Mouse (Mus musculus): ENCODE measurements around the gene Gbp9. TPM values are rescaled to one million over a fixed set of nuclear protein-coding genes. Genes with fewer than 3 reads are reported as not detected.
"Not testable (repeated sequence)": the region's sequence is repeated elsewhere in the genome, so short reads cannot be mapped to it uniquely, and the experiment has no call there.

The Gbp9 gene
- total and polyA plus RNA-seq, 2 experiments from 2014 or later = 1.5 to 1.8 TPM

GRCm38 (mm10) chr5:105138906-105139305 lies 433 bp downstream of the Gbp9 start:
- ATAC-seq (ENCODE audit: low FRiP score) = no peak

DNA sequence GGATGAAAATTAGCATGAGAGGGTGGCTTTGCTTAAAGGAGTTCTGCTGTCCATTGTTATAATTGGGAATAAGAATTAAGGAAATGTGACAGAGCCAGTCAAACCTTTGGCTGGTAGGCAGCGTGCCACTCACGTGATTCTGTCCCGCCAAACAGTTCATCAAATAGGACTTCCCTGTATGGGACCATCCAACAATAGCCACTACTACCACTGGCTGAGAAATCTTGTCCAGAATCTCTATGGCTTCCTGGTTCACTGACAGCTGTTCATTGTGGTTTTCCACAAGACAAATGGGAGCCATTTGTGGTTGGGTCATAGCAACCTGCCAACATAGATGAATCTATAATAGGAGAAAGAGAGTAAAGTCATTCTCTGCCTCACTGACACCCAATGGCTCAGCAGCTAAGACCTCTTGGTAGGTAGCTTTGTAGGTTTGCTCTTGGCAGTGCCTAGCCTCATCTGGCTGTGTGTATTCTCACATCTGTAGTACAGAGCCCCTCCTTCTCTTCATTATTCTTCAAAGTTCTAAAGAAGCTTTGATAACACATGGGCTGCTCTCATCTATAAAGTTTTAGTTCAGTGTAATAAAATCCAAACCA lies 2.5 kb downstream of the Gbp9 start:
- H3K36me3 ChIP-seq (ENCODE audit: insufficient read depth, low read length); ATAC-seq (ENCODE audit: low FRiP score); DNase-seq (ENCODE audit: low spot score); H3K9me3 ChIP-seq (ENCODE audit: low read length); H3K27me3 ChIP-seq (ENCODE audit: insufficient read depth, low read length); H3K27ac ChIP-seq (ENCODE audit: low read depth, low read length); H3K4me2 ChIP-seq (ENCODE audit: low read depth, low read length, poor library complexity, severe bottlenecking); H3K9ac ChIP-seq (replicated peaks; ENCODE audit: low read length, poor library complexity, severe bottlenecking); H3K4me1 ChIP-seq (ENCODE audit: insufficient read depth, low read length); H3K4me3 ChIP-seq (ENCODE audit: low read depth, low read length): not testable (repeated sequence)
- 72% methylated on average over 3 of the region's 3 CpGs for WGBS

More at GRCm38 (mm10) chr5:105138906-105139305, 433 bp downstream of the Gbp9 start:
- Histone ChIP-seq H3K9me3 (ENCODE audit: low read length) (no peaks in the 10 kb centered on the region), H3K4me3 (ENCODE audit: low read depth, low read length) (no peak overlapping the region), H3K4me2 (ENCODE audit: low read depth, low read length, poor library complexity, severe bottlenecking) (no peak overlapping the region), H3K27me3 (ENCODE audit: insufficient read depth, low read length) (no peaks in the 10 kb centered on the region), H3K4me1 (ENCODE audit: insufficient read depth, low read length) (no peaks in the 10 kb centered on the region), H3K9ac (replicated peaks; ENCODE audit: low read length, poor library complexity, severe bottlenecking) (no peak overlapping the region), H3K36me3 (ENCODE audit: insufficient read depth, low read length) (no peaks in the 10 kb centered on the region), H3K27ac (ENCODE audit: low read depth, low read length) (no peak overlapping the region)
- DNase-seq (ENCODE audit: low spot score) = no peak
- WGBS = 80% methylated on average over 1 of the region's 1 CpGs
- no peak for TF ChIP-seq CTCF (IDR thresholded peaks at IDR 0.05)

GRCm38 (mm10) chr5:105121731-105122130 lies 17.6 kb downstream of the Gbp9 start:
- 84% methylated on average over 6 of the region's 6 CpGs for WGBS
- ATAC-seq (ENCODE audit: low FRiP score); DNase-seq (ENCODE audit: low spot score); H3K4me3 ChIP-seq (ENCODE audit: low read depth, low read length); H3K9ac ChIP-seq (replicated peaks; ENCODE audit: low read length, poor library complexity, severe bottlenecking); H3K4me2 ChIP-seq (ENCODE audit: low read depth, low read length, poor library complexity, severe bottlenecking); H3K27me3 ChIP-seq (ENCODE audit: insufficient read depth, low read length); H3K4me1 ChIP-seq (ENCODE audit: insufficient read depth, low read length); H3K36me3 ChIP-seq (ENCODE audit: insufficient read depth, low read length); H3K27ac ChIP-seq (ENCODE audit: low read depth, low read length); H3K9me3 ChIP-seq (ENCODE audit: low read length): not testable (repeated sequence)

GRCm38 (mm10) chr5:105115740-105116139 lies 23.6 kb downstream of the Gbp9 start:
- Histone ChIP-seq H3K27ac (ENCODE audit: low read depth, low read length) (no peak overlapping the region), H3K4me3 (ENCODE audit: low read depth, low read length) (no peak overlapping the region), H3K36me3 (ENCODE audit: insufficient read depth, low read length) (no peaks in the 10 kb centered on the region), H3K9me3 (ENCODE audit: low read length) (no peaks in the 10 kb centered on the region), H3K4me2 (ENCODE audit: low read depth, low read length, poor library complexity, severe bottlenecking) (no peak overlapping the region), H3K9ac (replicated peaks; ENCODE audit: low read length, poor library complexity, severe bottlenecking) (no peak overlapping the region), H3K27me3 (ENCODE audit: insufficient read depth, low read length) (no peaks in the 10 kb centered on the region), H3K4me1 (ENCODE audit: insufficient read depth, low read length) (no peaks in the 10 kb centered on the region)
- ATAC-seq (ENCODE audit: low FRiP score) (no peak), DNase-seq (ENCODE audit: low spot score) (no peak)
- 85% methylated on average over 2 of the region's 2 CpGs for WGBS
- no peak for TF ChIP-seq CTCF (IDR thresholded peaks at IDR 0.05)

DNA sequence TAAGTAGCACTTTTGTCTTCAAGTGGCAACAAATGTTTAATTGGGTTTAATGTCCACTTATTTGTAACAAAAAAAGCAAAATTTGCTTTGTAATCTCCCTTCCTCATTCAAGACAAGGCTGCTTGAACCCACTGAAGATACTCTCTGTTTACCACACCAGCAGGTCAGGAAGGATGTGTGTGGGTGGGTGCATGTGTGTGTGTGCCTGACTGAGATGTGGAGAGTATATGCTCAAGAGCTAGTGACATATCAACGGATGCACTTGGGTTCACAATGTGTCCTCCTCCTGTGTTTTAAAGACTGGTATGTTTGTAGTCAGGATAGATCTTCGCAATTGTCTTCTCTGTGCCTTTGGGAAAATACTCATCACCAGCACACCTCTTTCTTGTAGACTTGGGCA lies 24.6 kb downstream of the Gbp9 start:
- H3K27me3 ChIP-seq (ENCODE audit: insufficient read depth, low read length) = no peaks in the 10 kb centered on the region
- no peak overlapping the region for H3K4me2 ChIP-seq (ENCODE audit: low read depth, low read length, poor library complexity, severe bottlenecking)
- ATAC-seq (ENCODE audit: low FRiP score) (no peak), DNase-seq (ENCODE audit: low spot score) (no peak)
- H3K4me3 ChIP-seq (ENCODE audit: low read depth, low read length) = no peak overlapping the region
- H3K4me1 ChIP-seq (ENCODE audit: insufficient read depth, low read length) = no peaks in the 10 kb centered on the region
- no peak overlapping the region for H3K9ac ChIP-seq (replicated peaks; ENCODE audit: low read length, poor library complexity, severe bottlenecking)
- H3K27ac ChIP-seq (ENCODE audit: low read depth, low read length) = no peak overlapping the region
- no peak for TF ChIP-seq CTCF (IDR thresholded peaks at IDR 0.05)
- no peaks in the 10 kb centered on the region for H3K9me3 ChIP-seq (ENCODE audit: low read length)
- WGBS = 89% methylated on average over 2 of the region's 2 CpGs
- H3K36me3 ChIP-seq (ENCODE audit: insufficient read depth, low read length) = no peaks in the 10 kb centered on the region

DNA sequence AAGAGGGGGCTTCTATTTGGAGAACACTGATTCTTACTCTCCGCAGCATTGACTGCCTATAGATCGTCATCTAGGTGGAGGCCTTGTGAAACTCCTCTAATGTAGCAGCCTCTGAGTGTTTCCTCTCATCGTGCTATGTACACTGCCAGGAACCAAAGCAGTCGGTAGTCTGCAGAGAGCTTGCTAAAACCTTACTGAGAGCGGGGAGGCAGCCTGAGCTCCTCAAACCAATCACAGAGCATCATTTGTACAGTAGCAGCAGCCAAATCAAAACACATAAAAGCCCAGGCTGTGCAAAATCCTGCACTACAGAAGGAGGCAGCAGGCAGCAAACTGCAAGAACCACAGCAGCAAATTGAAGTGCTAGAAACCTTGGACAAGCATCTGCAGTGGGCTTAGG lies 25.7 kb downstream of the Gbp9 start:
- ATAC-seq (ENCODE audit: low FRiP score) = no peak
- Histone ChIP-seq H3K4me2 (ENCODE audit: low read depth, low read length, poor library complexity, severe bottlenecking) (no peak overlapping the region), H3K4me1 (ENCODE audit: insufficient read depth, low read length) (no peaks in the 10 kb centered on the region), H3K9me3 (ENCODE audit: low read length) (no peaks in the 10 kb centered on the region), H3K4me3 (ENCODE audit: low read depth, low read length) (no peak overlapping the region), H3K9ac (replicated peaks; ENCODE audit: low read length, poor library complexity, severe bottlenecking) (no peak overlapping the region), H3K27ac (ENCODE audit: low read depth, low read length) (no peak overlapping the region), H3K36me3 (ENCODE audit: insufficient read depth, low read length) (no peaks in the 10 kb centered on the region), H3K27me3 (ENCODE audit: insufficient read depth, low read length) (no peaks in the 10 kb centered on the region)
- DNase-seq (ENCODE audit: low spot score) = no peak
- WGBS = 88% methylated on average over 5 of the region's 5 CpGs
- no peak for TF ChIP-seq CTCF (IDR thresholded peaks at IDR 0.05)

DNA sequence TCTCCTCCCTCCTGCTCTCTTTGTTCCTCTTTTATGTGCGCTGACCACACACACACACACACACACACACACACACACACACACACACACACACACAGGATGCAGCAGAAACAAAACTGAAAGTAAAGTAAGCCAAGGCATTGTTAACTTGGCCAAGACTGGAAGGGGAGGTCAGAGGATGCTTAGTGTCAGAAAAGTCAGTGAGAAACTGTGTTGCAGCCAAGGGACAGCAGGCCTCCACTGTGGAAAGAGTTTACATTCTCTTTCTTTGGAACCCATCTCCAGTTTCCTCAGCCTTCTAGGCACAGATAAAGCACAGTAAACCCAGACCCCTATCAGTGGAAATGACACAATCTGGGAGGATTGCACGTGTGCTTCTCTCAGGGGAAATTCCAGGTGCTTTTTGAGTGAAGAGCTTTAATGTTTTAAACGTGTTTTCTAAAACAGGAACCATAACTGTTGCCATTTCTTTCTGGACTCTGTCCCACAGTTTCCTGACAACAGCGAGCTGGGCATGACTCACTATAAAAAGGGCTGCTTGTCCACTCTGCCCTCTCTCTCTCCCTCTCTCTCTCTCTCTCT lies 29.0 kb downstream of the Gbp9 start:
- not testable (repeated sequence) for H3K27ac ChIP-seq (ENCODE audit: low read depth, low read length); H3K4me3 ChIP-seq (ENCODE audit: low read depth, low read length); H3K27me3 ChIP-seq (ENCODE audit: insufficient read depth, low read length); ATAC-seq (ENCODE audit: low FRiP score); H3K9me3 ChIP-seq (ENCODE audit: low read length); H3K9ac ChIP-seq (replicated peaks; ENCODE audit: low read length, poor library complexity, severe bottlenecking); DNase-seq (ENCODE audit: low spot score); H3K4me2 ChIP-seq (ENCODE audit: low read depth, low read length, poor library complexity, severe bottlenecking); H3K36me3 ChIP-seq (ENCODE audit: insufficient read depth, low read length); H3K4me1 ChIP-seq (ENCODE audit: insufficient read depth, low read length)
- 13% methylated on average over 4 of the region's 4 CpGs for WGBS

GRCm38 (mm10) chr5:105109775-105110174 lies 29.6 kb downstream of the Gbp9 start:
- not testable (repeated sequence) for H3K27me3 ChIP-seq (ENCODE audit: insufficient read depth, low read length); H3K9me3 ChIP-seq (ENCODE audit: low read length); ATAC-seq (ENCODE audit: low FRiP score); H3K4me2 ChIP-seq (ENCODE audit: low read depth, low read length, poor library complexity, severe bottlenecking); DNase-seq (ENCODE audit: low spot score); H3K36me3 ChIP-seq (ENCODE audit: insufficient read depth, low read length); H3K4me1 ChIP-seq (ENCODE audit: insufficient read depth, low read length); H3K4me3 ChIP-seq (ENCODE audit: low read depth, low read length); H3K27ac ChIP-seq (ENCODE audit: low read depth, low read length); H3K9ac ChIP-seq (replicated peaks; ENCODE audit: low read length, poor library complexity, severe bottlenecking)
- 21% methylated on average over 1 of the region's 1 CpGs for WGBS

- not testable (repeated sequence) for H3K4me2 ChIP-seq (ENCODE audit: low read depth, low read length, poor library complexity, severe bottlenecking); H3K4me1 ChIP-seq (ENCODE audit: insufficient read depth, low read length); H3K9me3 ChIP-seq (ENCODE audit: low read length); H3K27me3 ChIP-seq (ENCODE audit: insufficient read depth, low read length); ATAC-seq (ENCODE audit: low FRiP score); DNase-seq (ENCODE audit: low spot score); H3K4me3 ChIP-seq (ENCODE audit: low read depth, low read length); H3K27ac ChIP-seq (ENCODE audit: low read depth, low read length); H3K36me3 ChIP-seq (ENCODE audit: insufficient read depth, low read length); H3K9ac ChIP-seq (replicated peaks; ENCODE audit: low read length, poor library complexity, severe bottlenecking)
- 91% methylated on average over 2 of the region's 2 CpGs for WGBS
These were observed 33.6 kb downstream of the Gbp9 start for GRCm38 (mm10) chr5:105105689-105106088.
